Mouse (Mus musculus) kidney, adult 2 months (tissue): ENCODE data around the gene Defa34.
"Not testable (repeated sequence)": the region's sequence is repeated elsewhere in the genome, so short reads cannot be mapped to it uniquely, and the experiment has no call there.

Experiments
- CTCF ChIP-seq: fragments of 200-500 bp; conservative IDR thresholded peaks from 2 replicates; pipeline ENCODE4 v1.5.1; 2011; ENCODE audit warnings: low read depth, mild to moderate bottlenecking, control low read depth, low read length, moderate library complexity, mixed read lengths; ENCODE audit not compliant: insufficient read depth, insufficient read length
- POLR2A ChIP-seq: fragments of 200-500 bp; IDR thresholded peaks from one replicate; pipeline ENCODE4 v1.6.1; 2011; ENCODE audit warnings: low read depth, low read length, control low read depth

DNA sequence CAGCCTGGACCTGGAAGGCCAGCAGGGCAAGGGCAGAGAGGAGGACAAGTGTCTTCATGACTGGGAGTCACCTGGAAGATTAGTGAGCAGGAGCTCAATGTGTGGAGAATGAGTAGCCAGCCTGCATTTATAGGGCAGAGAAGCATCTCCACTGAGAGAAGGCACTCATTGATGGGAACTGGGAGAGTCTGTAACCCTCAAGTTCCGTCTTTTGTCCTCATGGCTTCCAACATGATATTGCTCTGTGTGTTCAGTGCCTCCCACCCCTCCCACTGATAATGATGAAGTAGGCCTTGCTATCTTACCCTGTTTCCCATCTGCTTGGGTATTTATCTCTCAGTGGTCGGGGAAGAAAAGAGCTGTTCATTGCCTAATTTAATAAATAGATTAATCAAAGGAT is 37.9 kb downstream of the Defa34 start, which contains the start of gene AY761184:
- not testable (repeated sequence) for TF ChIP-seq CTCF, POLR2A
